Mouse (Mus musculus) G1E (cell line): ENCODE data around the gene Fig4. TPM values are rescaled to one million over a fixed set of nuclear protein-coding genes. Genes with fewer than 3 reads are reported as not detected.

Experiments used
- ATAC-seq: 2 replicates; pipeline ENCODE4 v1.8.0; 2016; ENCODE audit warnings: mild to moderate bottlenecking; ENCODE audit not compliant: insufficient number of reproducible peaks, poor library complexity, low FRiP score, severe bottlenecking; ENCODE audit errors: extremely low read depth
- DNase-seq: peaks from one replicate; pipeline ENCODE4 v3.0.0; 2012; ENCODE audit warnings: low spot score
- H3K27me3 ChIP-seq: 2 replicates; pipeline ENCODE4 v1.6.1; 2012; ENCODE audit warnings: mild to moderate bottlenecking, low read length, inconsistent platforms; ENCODE audit not compliant: insufficient read depth
- H3K36me3 ChIP-seq: replicated peaks from 2 replicates; pipeline ENCODE3; 2012; ENCODE audit warnings: mild to moderate bottlenecking, inconsistent platforms
- H3K4me1 ChIP-seq: 2 replicates; pipeline ENCODE4 v1.6.1; 2012; ENCODE audit warnings: low read depth, low read length, inconsistent platforms, mixed read lengths; ENCODE audit not compliant: insufficient read depth
- H3K4me3 ChIP-seq: 2 replicates; pipeline ENCODE4 v1.5.1; 2012; ENCODE audit warnings: low read depth, mild to moderate bottlenecking, inconsistent platforms, low read length, moderate library complexity, mixed read lengths
- H3K9me3 ChIP-seq: replicated peaks from 2 replicates; pipeline ENCODE4 v1.6.1; 2012; ENCODE audit warnings: inconsistent platforms
- CTCF ChIP-seq: IDR thresholded peaks from 2 replicates; pipeline ENCODE4 v1.5.1; 2012; ENCODE audit warnings: low read depth, low read length, inconsistent platforms, mixed read lengths
- GATA1 ChIP-seq: IDR thresholded peaks from 2 replicates; pipeline ENCODE4 v1.6.1; 2012; ENCODE audit warnings: borderline replicate concordance, low read length, inconsistent platforms, mixed read lengths
- GATA2 ChIP-seq: IDR thresholded peaks from 2 replicates; pipeline ENCODE4 v1.6.1; 2012; ENCODE audit warnings: low read depth, low read length, inconsistent platforms, borderline replicate concordance
- POLR2AphosphoS5 ChIP-seq: IDR thresholded peaks from 2 replicates; pipeline ENCODE4 v1.6.1; 2012; ENCODE audit warnings: low read depth, low read length, inconsistent platforms; ENCODE audit not compliant: insufficient replicate concordance
- TAL1 ChIP-seq: conservative IDR thresholded peaks from 2 replicates; pipeline ENCODE4 v1.6.1; 2012; ENCODE audit warnings: low read depth, low read length, inconsistent platforms, mixed read lengths
- polyA plus RNA-seq: library from polyadenylated mRNA; stranded (reverse); fragments of >175 nt; gene quantifications from 2 replicates; pipeline ENCODE4 v1.2.3, GENCODE M21; 2012
- total RNA-seq, 2 experiments: library from RNA; stranded (forward) in 1 of 2; stranded (reverse) in 1 of 2; fragments of 200-1000 nt in 1 of 2; fragments of >200 nt in 1 of 2; fragmentation: Nextera tagmentation in 1 of 2; gene quantifications; 2 replicates each; pipeline ENCODE4 v1.2.3; 2014 to 2017

Gene Fig4
- total and polyA plus RNA-seq, 3 experiments = 3.5 to 32.6 (median 31.3) TPM

DNA sequence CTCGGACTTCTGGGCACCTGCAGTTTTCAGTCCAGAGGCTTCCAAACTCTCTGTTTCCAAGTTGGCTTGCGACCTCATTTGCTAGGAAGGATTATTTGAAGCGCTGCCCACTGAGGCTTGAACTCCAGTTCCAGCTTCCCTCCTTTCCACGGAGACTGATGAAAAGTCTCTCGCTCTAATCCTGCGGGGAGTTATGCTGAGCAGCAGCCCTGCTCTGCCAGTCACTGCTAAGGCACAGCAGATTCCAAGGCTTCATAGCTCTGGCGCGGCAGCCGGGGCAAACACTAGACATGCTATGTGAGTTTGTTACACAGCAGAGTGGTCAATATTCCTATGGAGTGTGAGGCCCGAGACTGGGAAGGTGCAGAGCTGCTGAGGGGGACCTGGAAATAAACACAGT, 152.0 kb downstream of the Fig4 start:
- Histone ChIP-seq H3K27me3 (peaks cover 35% of the 10 kb centered on the region), H3K4me1 (peaks cover 18% of the 10 kb centered on the region; the same call in 1 of the 2 replicates), H3K9me3 (no peaks in the 10 kb centered on the region), H3K36me3 (no peaks in the 10 kb centered on the region), H3K4me3 (no peak overlapping the region)
- DNase-seq = no peak
- ATAC-seq = no peak
- TF ChIP-seq CTCF (no peak), TAL1 (no peak), GATA1 (no peak), POLR2AphosphoS5 (no peak), GATA2 (no peak)

DNA sequence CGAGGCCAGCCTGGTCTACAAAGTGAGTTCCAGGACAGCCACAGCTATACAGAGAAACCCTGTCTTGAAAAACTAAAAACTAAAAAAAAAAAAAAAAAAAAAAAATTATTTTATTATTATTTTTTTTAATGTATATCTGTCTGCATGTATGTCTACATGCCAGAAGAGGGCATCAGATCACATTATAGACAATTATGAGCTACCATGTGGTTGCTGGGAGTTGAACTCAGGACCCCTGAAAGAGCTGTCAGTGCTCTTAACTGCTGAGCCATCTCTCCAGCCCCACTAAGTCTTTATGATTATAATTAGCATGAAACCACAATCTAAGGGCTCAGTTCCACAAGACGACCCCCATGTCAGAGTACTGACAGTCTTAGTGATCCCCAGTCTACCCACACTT, 152.6 kb downstream of the Fig4 start:
- Histone ChIP-seq H3K36me3 (no peaks in the 10 kb centered on the region), H3K4me3 (no peak overlapping the region), H3K27me3 (peaks cover 32% of the 10 kb centered on the region), H3K9me3 (no peaks in the 10 kb centered on the region), H3K4me1 (peaks cover 18% of the 10 kb centered on the region; the same call in 1 of the 2 replicates)
- TF ChIP-seq GATA2 = no peak
- TF ChIP-seq TAL1 = no peak
- TF ChIP-seq GATA1 = no peak
- TF ChIP-seq POLR2AphosphoS5 = no peak
- TF ChIP-seq CTCF = no peak
- DNase-seq (no peak), ATAC-seq (no peak)

GRCm38 (mm10) chr10:41149307-41149706, 153.8 kb downstream of the Fig4 start:
- ATAC-seq (no peak), DNase-seq (no peak)
- H3K36me3 ChIP-seq = no peaks in the 10 kb centered on the region
- H3K9me3 ChIP-seq = no peaks in the 10 kb centered on the region
- TF ChIP-seq TAL1 (no peak), POLR2AphosphoS5 (no peak), GATA2 (no peak)
- no peak overlapping the region for H3K4me3 ChIP-seq
- peaks cover 16% of the 10 kb centered on the region; the same call in 1 of the 2 replicates for H3K4me1 ChIP-seq
- peaks cover 33% of the 10 kb centered on the region for H3K27me3 ChIP-seq

DNA sequence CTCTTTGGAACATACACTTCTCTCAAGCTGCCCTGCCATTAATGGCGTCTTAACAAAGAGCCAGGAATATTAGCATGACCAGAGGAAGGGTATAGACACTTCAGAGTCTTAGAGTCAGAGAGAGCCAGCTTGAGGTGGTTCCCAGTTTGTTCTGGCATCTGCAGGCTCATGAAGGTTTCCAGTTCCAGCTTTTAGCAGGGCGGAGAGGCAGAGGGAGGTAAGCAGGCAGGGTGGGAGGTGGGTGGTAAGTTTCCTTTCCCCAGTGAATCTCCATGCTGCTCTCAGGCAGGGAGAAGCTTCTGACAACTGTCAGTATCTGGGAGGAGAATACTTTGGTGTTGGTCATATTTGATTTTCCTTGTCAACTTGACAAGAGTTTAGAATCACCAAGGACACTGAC, 156.9 kb downstream of the Fig4 start:
- DNase-seq = no peak
- peaks cover 4% of the 10 kb centered on the region; the same call in 1 of the 2 replicates for H3K4me1 ChIP-seq
- no peaks in the 10 kb centered on the region for H3K9me3 ChIP-seq
- no peak overlapping the region for H3K4me3 ChIP-seq
- H3K36me3 ChIP-seq = no peaks in the 10 kb centered on the region
- no peak for TF ChIP-seq GATA2
- no peak for TF ChIP-seq TAL1
- TF ChIP-seq POLR2AphosphoS5 = no peak
- TF ChIP-seq CTCF = no peak
- TF ChIP-seq GATA1 = no peak
- ATAC-seq = no peak
- peaks cover 35% of the 10 kb centered on the region for H3K27me3 ChIP-seq

Other genes with a start within 250 kb of the Fig4 start
- gene Gpr6, start 231.0 kb downstream of the Fig4 start, total RNA-seq (2014; fragmentation: Nextera tagmentation) = not detected in 2 replicates
- 0.05 TPM in 1 of 2 replicates, not detected in the other for gene Gpr6, start 231.0 kb downstream of the Fig4 start, total RNA-seq (2017)
- not detected in 2 replicates for gene Gpr6, start 231.0 kb downstream of the Fig4 start, polyA plus RNA-seq
- gene Ak9, start 720 bp upstream of the Fig4 start, total RNA-seq (2014; fragmentation: Nextera tagmentation) = not detected in 2 replicates
- not detected in 2 replicates for gene Ak9, start 720 bp upstream of the Fig4 start, total RNA-seq (2017)
- gene Ak9, start 720 bp upstream of the Fig4 start, polyA plus RNA-seq = not detected in 2 replicates
- 19.0 and 28.5 TPM in 2 replicates for gene Zbtb24, start 147.1 kb upstream of the Fig4 start, total RNA-seq (2014; fragmentation: Nextera tagmentation)
- gene Zbtb24, start 147.1 kb upstream of the Fig4 start, total RNA-seq (2017) = 31.9 and 34.0 TPM in 2 replicates
- 13.7 and 14.0 TPM in 2 replicates for gene Zbtb24, start 147.1 kb upstream of the Fig4 start, polyA plus RNA-seq
- 29.6 and 34.6 TPM in 2 replicates for gene Mical1, start 173.1 kb upstream of the Fig4 start, total RNA-seq (2014; fragmentation: Nextera tagmentation)
- gene Mical1, start 173.1 kb upstream of the Fig4 start, total RNA-seq (2017) = 24.9 and 26.7 TPM in 2 replicates
- gene Mical1, start 173.1 kb upstream of the Fig4 start, polyA plus RNA-seq = 38.7 and 48.6 TPM in 2 replicates
- 12.6 and 13.6 TPM in 2 replicates for gene Smpd2, start 187.1 kb upstream of the Fig4 start, total RNA-seq (2014; fragmentation: Nextera tagmentation)
- gene Smpd2, start 187.1 kb upstream of the Fig4 start, total RNA-seq (2017) = 6.6 and 9.1 TPM in 2 replicates
- gene Smpd2, start 187.1 kb upstream of the Fig4 start, polyA plus RNA-seq = 12.2 and 12.9 TPM in 2 replicates
- not detected in 2 replicates for gene Ppil6, start 187.2 kb upstream of the Fig4 start, total RNA-seq (2014; fragmentation: Nextera tagmentation)
- gene Ppil6, start 187.2 kb upstream of the Fig4 start, total RNA-seq (2017) = 0.16 and 0.29 TPM in 2 replicates
- gene Ppil6, start 187.2 kb upstream of the Fig4 start, polyA plus RNA-seq = 0.12 and 0.14 TPM in 2 replicates
- gene Cd164, start 216.2 kb upstream of the Fig4 start, total RNA-seq (2014; fragmentation: Nextera tagmentation) = 127 and 140 TPM in 2 replicates
- 90.8 and 106 TPM in 2 replicates for gene Cd164, start 216.2 kb upstream of the Fig4 start, total RNA-seq (2017)
- gene Cd164, start 216.2 kb upstream of the Fig4 start, polyA plus RNA-seq = 156 and 183 TPM in 2 replicates